Mouse (Mus musculus): ENCODE data around the gene Smtnl2.

The Smtnl2 gene

DNA sequence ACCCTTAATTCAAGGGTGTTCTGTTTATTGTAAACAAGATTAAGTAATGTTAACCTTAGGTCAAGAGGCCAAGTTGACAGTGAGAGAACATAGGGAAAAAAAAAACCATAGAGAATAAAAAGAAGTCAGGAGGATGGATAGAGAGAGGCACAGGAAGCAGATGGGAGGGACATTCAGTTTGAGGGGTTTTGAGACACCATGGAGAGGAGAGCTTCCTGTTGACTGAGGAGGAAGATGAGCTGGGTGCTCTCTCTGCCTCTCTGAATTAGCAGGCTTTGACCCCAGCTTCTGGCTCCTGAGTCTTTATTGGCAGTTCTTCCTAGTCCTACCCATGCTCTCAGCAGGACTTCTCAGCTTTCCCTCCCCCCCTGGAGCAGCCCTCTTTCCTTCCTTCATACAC is 13.7 kb upstream of the Smtnl2 start:
- DNase-seq, result no peak

DNA sequence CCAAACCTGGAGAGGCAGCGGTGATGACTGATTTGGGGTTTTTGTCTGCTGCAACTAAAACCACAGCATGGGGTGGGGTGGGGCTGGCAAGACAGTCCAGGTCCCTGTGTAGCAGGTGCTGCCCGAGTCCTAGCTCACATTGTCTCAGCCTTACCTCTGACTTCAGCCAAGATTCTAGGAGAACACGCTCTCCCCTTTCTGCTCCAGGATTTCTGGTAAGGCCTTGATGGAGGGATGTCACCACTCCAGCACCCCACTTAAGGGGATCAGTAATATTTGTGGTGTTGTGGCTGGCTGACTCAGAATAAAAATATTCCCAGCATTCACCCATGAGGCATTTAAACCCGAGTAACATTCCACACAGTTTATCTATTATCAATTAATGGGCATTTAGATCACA is 12.2 kb upstream of the Smtnl2 start:
- no peak for DNase-seq

DNA sequence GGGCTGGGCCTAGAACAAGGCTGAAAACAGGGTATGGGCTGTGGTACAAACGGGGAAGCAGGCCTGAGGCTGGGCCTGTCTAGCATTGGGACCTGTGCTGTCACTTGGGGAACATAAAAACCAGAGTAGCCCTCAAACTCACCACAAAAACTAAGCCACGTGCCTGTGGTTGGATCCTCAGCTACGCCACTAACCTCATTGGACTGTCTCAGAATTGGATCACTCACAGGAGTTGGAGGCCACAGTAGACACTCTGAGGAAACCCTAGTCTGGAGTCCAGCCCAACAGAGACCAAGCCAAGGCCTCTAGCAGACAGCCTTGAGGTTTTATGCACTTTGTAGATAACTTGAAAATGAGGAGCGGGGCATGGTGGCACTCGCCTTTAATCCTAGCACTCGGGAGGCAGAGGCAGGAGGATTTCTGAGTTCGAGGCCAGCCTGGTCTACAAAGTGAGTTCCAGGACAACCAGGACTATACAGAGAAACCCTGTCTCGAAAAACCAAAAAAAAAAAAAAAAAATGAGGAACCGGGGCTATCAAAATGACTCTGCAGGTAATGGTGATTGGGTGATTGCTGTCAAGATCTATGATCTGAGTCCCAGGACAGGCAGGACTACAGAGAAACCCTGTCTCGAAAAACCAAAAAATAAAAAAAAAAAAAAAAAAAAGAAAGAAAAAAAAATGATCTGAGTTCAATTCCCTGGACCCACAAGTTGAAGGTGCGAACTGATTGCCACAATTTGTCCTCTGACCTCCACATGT is 10.2 kb upstream of the Smtnl2 start:
- no peak for DNase-seq

DNA sequence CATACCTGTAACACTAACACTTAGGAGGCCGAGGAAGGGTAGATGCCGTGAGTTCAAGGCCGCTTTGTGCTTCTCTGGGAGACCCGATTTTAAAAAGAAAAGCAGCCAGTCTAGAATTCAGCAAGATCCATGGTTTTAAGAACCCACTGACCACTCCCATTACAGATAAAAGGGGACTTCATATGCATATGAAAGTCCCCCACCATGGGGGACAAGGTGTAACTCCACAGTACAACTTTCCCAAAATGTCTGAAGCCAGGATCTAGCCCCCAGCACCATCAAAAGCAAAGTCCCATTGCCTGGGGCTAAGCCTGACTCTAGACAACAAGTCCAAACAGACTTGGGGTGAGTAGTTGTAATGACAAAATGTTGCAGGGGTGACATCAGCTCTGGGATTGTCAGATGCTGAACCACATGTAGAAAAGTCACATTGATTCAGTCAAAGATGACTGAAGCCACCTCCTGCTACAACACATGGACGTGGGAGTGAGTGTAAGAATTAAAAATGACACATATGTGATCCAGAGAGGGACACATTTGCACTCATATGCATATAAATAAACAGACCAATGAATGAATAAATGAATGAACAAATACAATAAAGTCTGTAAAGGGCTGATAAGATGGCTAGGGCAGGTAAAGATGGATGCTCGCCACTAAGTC is 9.1 kb upstream of the Smtnl2 start:
- DNase-seq, result no peak

DNA sequence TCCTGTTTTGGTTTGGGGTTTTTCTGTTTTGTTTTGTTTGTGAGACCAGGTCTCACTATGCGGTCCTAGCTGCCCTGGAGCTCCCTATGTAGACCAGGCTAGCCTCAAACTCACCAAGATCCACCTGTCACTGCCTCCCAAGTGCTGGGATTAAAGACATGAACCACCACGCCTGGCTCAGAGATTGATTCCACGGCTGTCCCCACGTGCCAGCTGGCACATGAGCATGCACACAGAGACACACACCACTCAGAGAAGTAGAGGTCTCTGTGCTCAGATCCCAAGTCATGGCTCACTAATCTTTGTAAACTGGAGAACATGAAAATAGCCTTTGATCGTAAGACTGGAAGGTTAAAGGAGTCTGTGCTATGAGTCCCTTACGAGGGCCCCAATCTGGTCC is 7.5 kb upstream of the Smtnl2 start:
- DNase-seq, result no peak

DNA sequence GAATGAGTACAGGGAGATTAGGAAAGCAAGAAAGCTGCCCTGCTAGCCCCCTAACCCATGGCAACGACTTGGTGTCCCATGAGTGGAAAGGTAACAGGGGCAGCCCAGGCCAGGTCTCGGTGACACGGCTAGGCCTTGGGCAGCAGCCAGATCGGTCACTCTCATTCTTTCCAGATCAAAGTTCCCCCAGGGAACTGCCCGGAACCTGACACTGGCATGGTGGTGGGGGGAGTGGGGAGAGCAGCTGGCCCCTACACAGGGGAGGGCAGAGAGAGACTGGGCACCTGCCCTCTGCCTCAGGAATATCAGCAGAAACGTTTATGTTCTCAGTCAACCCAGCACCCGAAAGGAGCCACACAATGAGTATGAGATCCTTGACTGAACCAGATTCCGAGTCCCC is 6.7 kb upstream of the Smtnl2 start:
- DNase-seq, result no peak

DNA sequence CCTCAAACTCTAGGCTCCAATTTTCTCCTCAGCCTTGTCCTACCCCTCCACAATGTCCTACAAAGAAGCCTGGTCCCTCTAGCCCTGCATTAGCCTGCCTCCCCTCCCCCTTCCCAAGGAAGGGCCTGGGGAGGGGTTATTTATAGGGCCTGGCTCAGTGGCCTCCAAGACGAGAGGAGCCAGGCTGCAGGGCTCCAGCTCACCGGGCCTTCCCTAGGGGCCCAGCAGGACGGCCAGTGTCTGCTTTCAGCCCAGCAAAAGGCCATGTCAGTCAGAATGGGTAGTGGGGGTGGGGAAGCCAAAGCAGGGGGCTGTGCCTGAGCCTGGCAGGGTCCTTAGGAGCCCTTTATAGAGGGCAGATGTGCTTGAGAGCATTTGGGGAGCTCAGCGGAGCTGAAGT is 5.9 kb upstream of the Smtnl2 start:
- DNase-seq, result no peak

DNA sequence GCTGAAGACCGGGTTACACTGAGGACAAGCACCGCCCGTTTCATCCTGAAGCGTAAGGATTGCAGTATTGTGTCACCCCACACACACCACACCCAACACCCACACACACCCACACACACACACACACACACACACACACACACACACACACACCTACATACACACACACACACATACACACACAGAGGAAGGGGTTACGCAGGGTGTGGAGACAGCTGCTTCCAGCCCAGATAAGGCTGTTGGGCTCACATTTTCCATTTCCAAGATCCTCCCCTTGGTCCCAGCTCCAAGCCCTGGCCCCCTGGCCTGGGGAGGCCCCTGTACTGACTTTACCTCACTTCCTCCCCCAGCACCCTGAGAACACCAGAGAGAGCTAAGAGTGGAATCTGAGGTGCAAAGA is 5.2 kb upstream of the Smtnl2 start:
- DNase-seq, result no peak

DNA sequence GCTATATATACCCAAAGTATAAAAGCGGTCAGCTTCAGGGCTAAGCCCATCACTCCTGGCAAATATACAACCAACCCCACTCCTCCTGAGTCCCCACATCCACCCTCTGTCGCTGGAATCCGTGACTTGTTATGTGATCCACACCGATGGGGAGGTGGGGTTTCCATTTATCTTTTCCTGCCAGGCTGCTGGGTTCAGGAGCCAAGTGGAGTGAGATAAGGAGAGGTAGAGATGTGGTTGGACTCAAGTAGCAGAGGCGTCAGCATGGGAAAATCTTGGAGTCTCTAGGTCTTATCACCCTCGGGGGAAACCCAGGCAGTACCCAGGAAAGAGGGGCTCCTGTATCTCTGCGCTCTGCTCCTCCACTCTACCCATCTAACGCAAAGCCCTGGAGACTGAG is 3.6 kb upstream of the Smtnl2 start:
- no peak for DNase-seq

DNA sequence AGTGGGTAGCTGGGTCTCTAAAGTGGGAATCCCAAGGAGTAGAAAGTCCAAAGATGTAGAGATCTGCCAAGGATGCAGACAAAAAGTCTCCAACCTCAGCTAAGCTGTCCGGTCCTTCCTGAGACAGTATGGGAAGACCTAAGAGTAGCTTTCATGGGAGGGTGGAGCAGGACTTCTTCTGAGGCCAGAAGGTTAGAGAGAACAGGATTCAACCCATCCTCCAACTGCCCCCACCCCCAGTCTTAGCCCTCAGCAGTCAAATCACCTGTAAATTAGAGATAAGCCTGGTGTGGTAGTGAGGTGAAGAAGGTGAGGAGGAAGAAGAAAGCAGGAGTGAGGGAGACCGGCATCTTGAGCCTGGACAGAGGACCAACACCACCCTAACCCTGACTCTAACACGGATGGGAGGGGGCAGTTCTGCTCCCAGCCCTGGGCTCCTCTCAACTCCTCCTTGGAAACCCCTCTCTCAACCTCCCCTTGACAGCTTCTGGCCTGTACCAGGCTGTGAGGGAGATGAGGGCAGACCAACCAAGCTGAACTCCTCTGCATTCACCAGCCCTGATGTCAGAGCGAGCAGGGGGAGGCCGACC is 2.2 kb upstream of the Smtnl2 start:
- no peak for DNase-seq

DNA sequence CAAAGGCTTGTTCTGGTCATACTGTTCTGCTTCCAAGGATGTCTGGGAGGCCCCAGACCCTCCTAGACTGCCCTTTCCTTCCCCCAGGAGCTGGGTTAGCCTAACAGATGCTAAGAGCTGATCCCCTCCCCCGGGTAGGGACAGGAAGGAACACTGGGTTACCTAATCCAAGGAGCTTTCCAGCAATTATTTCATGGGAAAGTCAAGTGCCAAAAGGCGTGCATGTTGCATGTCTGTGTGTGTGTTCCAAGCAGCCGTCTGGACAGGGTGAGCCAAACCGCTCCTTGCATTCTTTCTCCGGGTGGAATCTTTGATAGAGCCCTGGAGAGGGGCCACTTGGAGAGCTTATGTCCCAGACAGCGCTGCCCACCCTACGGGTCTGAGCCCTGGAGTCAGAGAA is 1.5 kb upstream of the Smtnl2 start:
- no peak for DNase-seq

DNA sequence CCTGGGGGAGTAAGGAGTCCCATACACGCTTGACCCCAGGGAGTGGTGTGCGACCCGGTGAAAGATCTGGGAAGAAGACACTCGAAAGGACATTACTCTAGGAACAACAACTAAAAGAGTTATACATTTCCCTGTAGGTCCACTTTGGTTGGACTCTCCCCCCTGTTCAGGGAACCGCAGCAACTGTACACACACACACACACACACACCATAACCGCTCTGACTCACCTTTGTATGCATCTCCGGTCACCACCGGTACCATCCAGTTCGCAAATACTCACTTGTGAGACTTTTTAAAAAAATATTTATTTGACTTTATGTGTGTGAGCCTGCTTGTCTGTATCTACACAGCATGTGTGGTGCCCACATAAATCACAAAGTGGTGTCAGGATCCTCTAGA is 432 bp upstream of the Smtnl2 start:
- DNase-seq, result no peak

DNA sequence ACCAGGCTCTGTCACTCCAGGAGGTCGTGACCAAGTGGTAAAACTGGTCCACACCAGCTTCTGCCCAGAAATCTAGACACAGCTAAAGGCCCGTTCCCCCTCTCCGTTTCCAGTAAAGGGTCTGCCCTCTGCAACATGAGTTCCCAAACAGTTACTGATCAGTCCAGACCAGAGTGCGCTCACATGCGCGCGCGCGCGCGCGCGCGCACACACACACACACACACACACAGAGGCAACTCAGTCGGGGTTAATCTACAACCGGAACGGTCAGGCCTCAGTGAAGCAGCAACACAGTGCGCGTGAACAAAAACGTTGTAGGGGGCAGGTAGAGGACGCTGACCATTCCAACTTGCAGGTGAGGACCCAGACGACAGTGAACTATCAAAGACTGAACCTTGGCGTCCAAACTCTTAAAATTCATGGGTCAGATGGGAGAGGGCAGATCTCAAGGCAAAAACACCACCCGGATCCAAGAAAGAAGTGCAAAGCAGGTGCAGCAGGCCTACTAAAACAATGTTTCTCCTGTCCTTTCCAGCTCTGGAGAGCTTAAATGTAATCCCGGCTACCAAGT is 906 bp downstream of the Smtnl2 start:
- no peak for DNase-seq

DNA sequence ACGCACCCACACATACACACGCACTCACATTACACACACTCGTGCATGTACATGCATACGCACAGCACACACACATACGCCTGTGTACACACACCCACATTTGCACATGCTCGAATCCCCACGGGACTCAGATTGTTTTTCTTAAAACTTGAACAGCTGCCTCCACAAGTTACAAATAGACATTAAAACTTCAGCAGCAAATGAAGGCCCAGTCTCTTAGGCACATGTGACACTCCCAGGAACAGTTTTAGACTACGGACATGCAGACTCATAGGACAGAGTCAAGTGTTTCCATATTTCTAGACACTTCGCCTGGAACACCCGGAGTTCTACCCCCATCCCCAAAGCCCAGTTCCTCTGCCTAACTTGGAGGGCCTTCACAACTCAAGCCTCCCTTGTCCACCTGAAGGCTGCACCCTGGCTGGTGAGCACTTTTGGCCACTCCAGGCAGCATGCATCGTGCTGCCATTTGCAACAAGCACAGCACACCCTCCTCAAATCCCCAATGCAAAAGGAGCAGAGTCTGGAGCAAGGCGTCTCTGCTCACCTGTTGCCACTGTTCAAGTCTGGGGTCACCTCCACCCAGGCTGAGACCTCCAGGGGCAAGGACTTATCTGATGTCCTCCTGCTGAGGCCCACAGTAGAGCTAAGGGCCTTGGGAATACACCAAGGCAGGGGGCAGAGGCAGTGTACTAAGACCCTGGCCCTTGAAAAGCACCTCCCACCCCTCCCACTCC is 1.7 kb downstream of the Smtnl2 start:
- DNase-seq, result no peak

DNA sequence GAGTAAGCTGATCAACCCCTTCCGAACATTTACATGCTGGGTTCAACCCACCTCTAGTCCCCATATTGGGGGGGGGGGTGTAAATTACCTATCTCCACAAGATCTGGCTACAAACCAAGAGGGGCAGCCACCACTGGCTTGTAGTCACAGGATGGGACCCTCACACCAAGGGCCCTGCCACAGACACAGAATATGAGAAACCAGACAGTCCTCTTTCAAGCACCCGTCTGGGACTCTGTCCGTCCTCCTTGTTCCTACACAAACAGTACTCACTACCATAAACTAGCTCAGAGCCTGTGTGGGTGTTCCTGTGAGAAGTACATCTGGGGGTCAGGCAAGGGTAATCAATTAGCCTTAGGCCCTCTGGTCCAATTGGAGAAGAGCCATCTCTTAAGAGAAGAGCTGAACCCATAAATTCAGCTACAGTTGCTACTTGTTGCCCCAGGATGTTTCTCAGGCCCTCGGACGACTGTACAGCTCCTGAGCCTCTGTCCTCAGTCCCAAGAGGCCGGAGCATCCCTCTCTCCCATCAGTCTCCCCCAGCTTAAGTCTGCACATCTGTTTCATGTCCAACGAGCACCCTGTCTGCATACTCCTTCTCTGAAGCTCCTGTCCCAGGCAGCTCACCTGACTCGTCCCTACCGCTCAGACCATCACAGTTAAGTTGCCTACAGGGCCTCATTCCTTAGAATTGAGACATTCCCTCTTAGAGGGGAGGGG is 2.9 kb downstream of the Smtnl2 start:
- no peak for DNase-seq

DNA sequence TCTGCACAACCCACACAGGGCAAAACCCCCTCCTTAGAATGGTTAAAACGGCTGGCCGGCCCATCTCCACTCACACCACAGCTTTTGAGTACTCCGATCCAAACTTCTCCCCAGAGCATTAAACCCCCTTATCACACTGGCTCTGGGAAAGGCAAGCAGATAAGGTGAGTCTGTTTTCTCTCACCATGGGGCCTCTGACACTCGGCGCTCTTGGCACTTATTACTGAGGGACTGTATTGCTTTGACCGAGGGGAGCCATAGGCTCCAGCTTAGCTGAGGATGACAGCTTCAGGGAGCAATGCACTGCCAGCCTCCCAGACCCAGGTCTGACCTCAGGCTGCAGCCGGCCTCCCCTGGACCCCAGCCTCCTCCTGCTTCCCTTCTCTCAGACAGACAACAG is 3.9 kb downstream of the Smtnl2 start:
- DNase-seq, result no peak

DNA sequence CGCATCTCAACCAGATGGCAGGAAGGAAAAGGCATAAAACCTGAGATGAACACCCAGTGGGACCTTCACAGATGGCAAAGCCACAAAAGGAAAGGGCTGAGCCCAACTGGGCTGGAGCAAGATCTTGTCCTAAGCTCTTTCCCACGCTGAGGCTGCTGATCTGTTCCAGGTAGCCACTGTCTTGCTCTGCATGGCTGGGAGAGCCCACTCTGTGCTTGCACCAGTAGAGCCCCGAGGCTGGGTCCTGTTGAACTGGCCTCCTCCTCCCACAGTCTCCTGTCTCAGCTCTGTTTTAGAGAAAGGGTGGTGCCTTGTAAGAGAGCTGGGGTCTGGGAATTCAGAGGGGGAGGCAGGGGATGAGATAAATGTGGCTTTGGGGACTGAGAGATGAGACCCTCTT is 4.4 kb downstream of the Smtnl2 start:
- no peak for DNase-seq

DNA sequence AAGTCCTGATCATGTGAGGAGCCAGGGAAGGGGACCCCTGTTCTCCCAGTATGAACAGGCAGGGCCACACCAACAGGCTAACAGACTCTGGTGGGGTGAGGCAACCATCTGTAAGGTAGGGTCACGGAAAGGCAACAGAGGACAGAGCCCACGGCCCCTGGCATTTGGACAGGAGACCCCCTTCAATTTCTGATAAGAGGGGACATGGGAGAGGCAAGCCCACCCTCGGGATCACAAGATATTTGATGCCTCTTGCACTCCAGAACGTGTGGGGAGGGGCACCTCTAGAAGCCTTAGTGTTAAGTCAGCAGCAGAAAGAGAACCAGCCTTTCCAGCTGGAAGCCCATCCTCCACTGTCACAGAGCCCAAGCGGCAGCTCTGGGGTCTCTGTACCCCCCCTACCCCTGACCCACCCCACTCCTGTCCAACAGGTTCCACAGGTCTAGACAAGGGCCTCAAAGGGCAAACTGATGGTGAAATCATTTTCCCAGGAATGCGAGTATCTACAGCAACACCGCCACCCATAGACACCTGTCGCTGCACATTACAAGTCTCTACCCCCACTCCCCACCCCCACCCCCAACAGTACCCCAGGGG is 5.3 kb downstream of the Smtnl2 start:
- no peak for DNase-seq

DNA sequence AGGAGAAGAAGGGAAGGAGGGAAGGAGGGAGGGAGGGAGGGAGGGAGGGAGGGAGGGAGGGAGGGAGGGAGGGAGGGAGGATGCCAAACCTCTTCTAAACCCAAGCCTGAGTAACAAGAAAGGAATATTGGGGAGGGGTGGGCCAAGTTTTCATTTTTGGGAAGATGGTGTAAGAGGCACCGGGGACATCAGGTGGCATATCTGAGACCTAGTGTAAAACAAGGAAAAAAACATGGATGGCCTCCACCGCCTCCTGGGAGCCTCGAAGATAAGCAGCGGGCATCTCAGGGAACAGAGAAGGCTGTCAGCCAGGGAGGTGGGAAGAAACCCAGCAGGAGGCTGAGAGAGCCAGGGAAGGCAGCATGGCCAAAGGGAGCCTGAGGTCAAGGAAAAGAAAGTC is 6.0 kb downstream of the Smtnl2 start:
- DNase-seq, result no peak

DNA sequence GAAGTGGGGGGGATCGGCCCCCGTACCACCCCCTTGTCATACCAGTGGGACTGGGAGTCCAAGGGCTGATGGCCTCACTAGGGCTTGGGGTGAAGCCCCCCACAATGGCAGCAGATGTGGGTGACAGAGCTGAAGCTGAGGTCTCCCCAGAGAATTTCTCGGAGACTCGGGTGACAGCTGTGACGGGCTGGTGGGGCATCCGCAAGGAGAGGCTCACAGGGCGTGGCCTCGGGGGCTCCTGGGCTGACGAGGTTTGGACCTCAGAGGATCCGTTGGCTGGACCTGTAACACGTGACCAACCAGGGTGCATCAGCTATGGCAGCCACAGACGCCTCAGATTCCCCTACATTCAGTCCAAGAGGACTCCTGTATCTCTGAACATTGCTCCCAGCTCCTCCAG is 8.5 kb downstream of the Smtnl2 start:
- DNase-seq, result no peak

DNA sequence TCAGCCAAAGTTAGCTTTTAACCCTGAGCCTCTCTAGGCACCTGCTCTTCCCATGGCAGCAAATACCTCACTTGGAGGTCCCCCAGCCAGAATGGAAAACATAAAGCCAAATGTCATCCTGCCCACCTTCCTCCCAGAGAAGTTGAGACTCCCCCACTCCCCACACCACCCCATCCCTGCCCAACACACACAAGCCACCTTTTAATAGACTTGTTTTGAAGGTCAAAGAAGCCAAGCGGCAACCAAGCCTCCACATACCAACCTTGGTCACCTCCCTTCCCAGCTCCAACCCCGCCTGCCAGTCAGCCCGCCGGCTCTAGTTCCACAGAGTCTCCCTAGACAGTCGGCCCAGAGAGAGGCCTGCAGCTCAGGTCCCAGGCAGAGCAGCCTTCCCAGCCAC is 9.5 kb downstream of the Smtnl2 start:
- no peak for DNase-seq

DNA sequence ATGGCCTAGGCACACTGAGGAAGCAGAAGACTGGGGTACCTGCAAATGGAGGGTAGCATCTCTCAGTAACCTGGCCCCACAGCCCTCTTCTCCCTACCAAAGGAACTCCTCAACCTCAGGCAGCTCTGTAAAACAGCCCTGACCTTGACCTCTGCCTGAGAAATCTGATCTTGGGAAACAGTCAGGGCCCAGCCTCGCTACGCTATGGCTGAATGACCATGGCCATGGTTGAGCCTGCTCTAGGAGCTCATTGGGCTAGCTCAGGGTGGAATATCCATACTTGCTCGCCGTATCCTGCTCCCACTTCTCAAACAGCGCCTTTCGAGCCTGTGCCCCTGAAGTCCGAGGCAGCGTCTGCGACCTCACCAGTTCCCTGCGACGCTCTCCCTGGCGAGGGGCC is 10.4 kb downstream of the Smtnl2 start:
- no peak for DNase-seq
